Mouse (Mus musculus): Measurements from ENCODE around the gene Cacna1b. TPM values are rescaled to one million over a fixed set of nuclear protein-coding genes. Genes with fewer than 3 reads are reported as not detected.

Cacna1b gene
- polyA plus RNA-seq, 1 experiment, result 12.5 TPM

DNA sequence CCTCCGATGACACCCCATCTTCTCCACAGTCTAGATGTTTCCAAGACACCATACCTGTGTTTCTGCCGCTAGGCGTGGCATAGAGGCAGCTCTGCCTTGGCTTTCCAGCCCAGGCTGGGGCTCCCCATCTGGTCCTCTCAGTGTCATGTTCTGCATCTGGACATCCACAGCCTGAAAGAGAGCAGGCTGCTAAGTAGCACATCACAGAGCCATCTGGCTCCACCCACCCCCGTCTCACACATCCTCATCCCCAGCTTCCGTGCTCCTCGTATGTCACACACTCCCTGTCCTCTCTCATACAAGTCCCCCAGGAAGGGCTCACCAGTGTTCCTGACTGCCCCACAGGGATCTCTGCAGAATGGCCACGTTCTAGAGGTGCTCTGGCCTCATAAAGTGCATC, 153.2 kb downstream of the Cacna1b start:
- WGBS, result 96% methylated on average over 7 of the region's 7 CpGs
- peaks cover 10% of the 10 kb centered on the region for H3K4me1 ChIP-seq (replicated peaks; ENCODE audit: control insufficient read depth, insufficient read depth, low read length)
- no peak for TF ChIP-seq CTCF (IDR thresholded peaks at IDR 0.05; ENCODE audit: borderline replicate concordance, control insufficient read depth, extremely low read depth, insufficient read depth, low read length, poor library complexity)
- no peak for TF ChIP-seq POLR2A (IDR thresholded peaks at IDR 0.05; ENCODE audit: control insufficient read depth, extremely low read depth, insufficient read depth, low read length, poor library complexity)
- H3K36me3 ChIP-seq (ENCODE audit: control insufficient read depth, insufficient read depth, low read length), result no peaks in the 10 kb centered on the region
- H3K27ac ChIP-seq (ENCODE audit: control insufficient read depth, insufficient read depth, low read length), result no peak overlapping the region
- DNase-seq, result no peak
- no peaks in the 10 kb centered on the region for H3K27me3 ChIP-seq (ENCODE audit: control insufficient read depth, insufficient read depth, low read length)
- no peak overlapping the region for H3K4me3 ChIP-seq (ENCODE audit: control insufficient read depth, insufficient read depth, low read length)

- H3K4me3 ChIP-seq (ENCODE audit: control insufficient read depth, insufficient read depth, low read length), result no peak overlapping the region
- no peak overlapping the region for H3K27ac ChIP-seq (ENCODE audit: control insufficient read depth, insufficient read depth, low read length)
- H3K4me1 ChIP-seq (replicated peaks; ENCODE audit: control insufficient read depth, insufficient read depth, low read length), result peaks cover 10% of the 10 kb centered on the region
- no peak for TF ChIP-seq CTCF (IDR thresholded peaks at IDR 0.05; ENCODE audit: borderline replicate concordance, control insufficient read depth, extremely low read depth, insufficient read depth, low read length, poor library complexity)
- no peak for TF ChIP-seq POLR2A (IDR thresholded peaks at IDR 0.05; ENCODE audit: control insufficient read depth, extremely low read depth, insufficient read depth, low read length, poor library complexity)
- no peaks in the 10 kb centered on the region for H3K27me3 ChIP-seq (ENCODE audit: control insufficient read depth, insufficient read depth, low read length)
- 12% methylated on average over 7 of the region's 7 CpGs for WGBS
- no peak for DNase-seq
- no peaks in the 10 kb centered on the region for H3K36me3 ChIP-seq (ENCODE audit: control insufficient read depth, insufficient read depth, low read length)
Observed at GRCm38 (mm10) chr2:24608765-24609138, 154.2 kb downstream of the Cacna1b start.

DNA sequence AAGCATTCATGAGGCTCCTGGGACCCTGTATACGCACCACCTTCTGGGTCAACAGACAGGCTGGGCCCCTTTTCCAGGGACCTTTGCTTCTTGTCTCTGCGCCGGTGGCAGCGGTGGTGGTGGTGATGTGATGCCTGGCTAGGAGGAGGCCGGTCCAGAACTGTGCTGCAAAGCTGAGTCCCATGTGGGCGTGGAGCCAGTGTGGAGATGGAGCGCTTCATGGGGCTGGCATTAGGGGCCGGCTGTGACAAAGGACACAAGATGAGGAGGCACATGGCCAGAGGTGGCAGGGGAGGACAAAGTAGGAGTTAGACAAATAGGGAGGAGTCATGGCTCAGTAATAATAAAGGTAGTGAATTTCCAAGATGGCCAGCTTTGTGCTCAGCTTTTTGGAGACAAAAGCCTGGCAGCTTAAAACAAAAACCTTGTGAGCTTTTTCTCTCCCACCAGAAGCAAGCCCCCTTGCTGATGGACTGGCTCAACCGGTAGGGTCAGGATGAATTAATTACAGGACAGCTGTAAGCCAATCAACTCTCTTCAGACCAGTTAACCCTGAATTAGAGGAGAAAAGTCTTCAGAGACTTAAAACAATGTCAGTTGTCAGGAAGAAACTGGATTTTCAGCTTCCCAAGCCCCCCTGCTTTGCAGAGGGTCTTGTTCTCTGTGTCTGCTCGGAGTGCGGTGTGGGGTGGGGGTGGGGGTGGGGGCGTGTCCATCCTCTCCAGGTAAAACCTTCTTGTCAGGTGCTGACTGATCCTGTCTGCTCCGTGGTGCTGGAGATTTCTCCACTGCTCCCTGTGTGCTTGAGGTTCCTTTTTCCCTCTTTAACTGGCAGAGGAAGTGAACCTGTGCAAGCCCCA, 154.8 kb downstream of the Cacna1b start:
- 84% methylated on average over 13 of the region's 13 CpGs for WGBS

DNA sequence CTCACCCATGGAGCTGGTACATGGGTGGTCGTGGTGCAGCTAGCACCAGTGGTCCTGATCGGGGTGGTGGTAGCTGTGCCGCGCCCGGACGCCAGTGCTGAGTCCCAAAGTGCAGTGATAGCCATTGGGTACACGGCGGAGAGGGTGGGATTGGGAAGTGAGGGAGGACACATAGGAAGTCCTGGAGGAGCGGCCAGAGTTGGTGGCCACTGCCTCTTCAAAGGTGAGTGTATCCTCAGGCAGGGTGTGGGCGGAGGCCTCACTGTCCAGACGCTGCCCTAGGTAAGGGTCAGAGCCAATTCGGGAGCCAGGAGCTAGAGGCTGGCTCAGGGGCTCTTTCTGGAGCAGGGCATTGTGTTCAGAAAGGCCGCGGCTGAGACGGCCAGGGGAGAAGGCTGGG, 156.4 kb downstream of the Cacna1b start:
- Histone ChIP-seq H3K4me1 (replicated peaks; ENCODE audit: control insufficient read depth, insufficient read depth, low read length) (peaks cover 10% of the 10 kb centered on the region), H3K4me3 (ENCODE audit: control insufficient read depth, insufficient read depth, low read length) (no peak overlapping the region), H3K36me3 (ENCODE audit: control insufficient read depth, insufficient read depth, low read length) (no peaks in the 10 kb centered on the region), H3K27ac (ENCODE audit: control insufficient read depth, insufficient read depth, low read length) (no peak overlapping the region), H3K27me3 (ENCODE audit: control insufficient read depth, insufficient read depth, low read length) (no peaks in the 10 kb centered on the region)
- TF ChIP-seq POLR2A (IDR thresholded peaks at IDR 0.05; ENCODE audit: control insufficient read depth, extremely low read depth, insufficient read depth, low read length, poor library complexity), result no peak
- no peak for TF ChIP-seq CTCF (IDR thresholded peaks at IDR 0.05; ENCODE audit: borderline replicate concordance, control insufficient read depth, extremely low read depth, insufficient read depth, low read length, poor library complexity)
- no peak for DNase-seq
- 96% methylated on average over 15 of the region's 15 CpGs for WGBS

More for the DNA sequence above, 154.8 kb downstream of the Cacna1b start:
- Histone ChIP-seq H3K36me3 (ENCODE audit: control insufficient read depth, insufficient read depth, low read length) (no peaks in the 10 kb centered on the region), H3K4me1 (replicated peaks; ENCODE audit: control insufficient read depth, insufficient read depth, low read length) (peaks cover 10% of the 10 kb centered on the region), H3K4me3 (ENCODE audit: control insufficient read depth, insufficient read depth, low read length) (no peak overlapping the region), H3K27me3 (ENCODE audit: control insufficient read depth, insufficient read depth, low read length) (no peaks in the 10 kb centered on the region), H3K27ac (ENCODE audit: control insufficient read depth, insufficient read depth, low read length) (no peak overlapping the region)
- no peak for TF ChIP-seq POLR2A (IDR thresholded peaks at IDR 0.05; ENCODE audit: control insufficient read depth, extremely low read depth, insufficient read depth, low read length, poor library complexity)
- TF ChIP-seq CTCF (IDR thresholded peaks at IDR 0.05; ENCODE audit: borderline replicate concordance, control insufficient read depth, extremely low read depth, insufficient read depth, low read length, poor library complexity), result no peak
- DNase-seq, result no peak

- Histone ChIP-seq H3K27ac (ENCODE audit: control insufficient read depth, insufficient read depth, low read length) (no peak overlapping the region), H3K4me1 (replicated peaks; ENCODE audit: control insufficient read depth, insufficient read depth, low read length) (peaks cover 10% of the 10 kb centered on the region), H3K27me3 (ENCODE audit: control insufficient read depth, insufficient read depth, low read length) (no peaks in the 10 kb centered on the region), H3K4me3 (ENCODE audit: control insufficient read depth, insufficient read depth, low read length) (no peak overlapping the region), H3K36me3 (ENCODE audit: control insufficient read depth, insufficient read depth, low read length) (no peaks in the 10 kb centered on the region)
- 7% methylated on average over 4 of the region's 4 CpGs for WGBS
- no peak for DNase-seq
- TF ChIP-seq POLR2A (IDR thresholded peaks at IDR 0.05; ENCODE audit: control insufficient read depth, extremely low read depth, insufficient read depth, low read length, poor library complexity), result no peak
- TF ChIP-seq CTCF (IDR thresholded peaks at IDR 0.05; ENCODE audit: borderline replicate concordance, control insufficient read depth, extremely low read depth, insufficient read depth, low read length, poor library complexity), result no peak
Observed at GRCm38 (mm10) chr2:24605096-24605495, 157.9 kb downstream of the Cacna1b start.

GRCm38 (mm10) chr2:24589426-24589825, 173.5 kb downstream of the Cacna1b start:
- no peaks in the 10 kb centered on the region for H3K36me3 ChIP-seq (ENCODE audit: control insufficient read depth, insufficient read depth, low read length)
- no peak for DNase-seq
- TF ChIP-seq POLR2A (IDR thresholded peaks at IDR 0.05; ENCODE audit: control insufficient read depth, extremely low read depth, insufficient read depth, low read length, poor library complexity) (no peak), CTCF (IDR thresholded peaks at IDR 0.05; ENCODE audit: borderline replicate concordance, control insufficient read depth, extremely low read depth, insufficient read depth, low read length, poor library complexity) (no peak)
- WGBS, result 98% methylated on average over 4 of the region's 4 CpGs
- H3K27ac ChIP-seq (ENCODE audit: control insufficient read depth, insufficient read depth, low read length), result no peak overlapping the region
- no peaks in the 10 kb centered on the region for H3K4me1 ChIP-seq (replicated peaks; ENCODE audit: control insufficient read depth, insufficient read depth, low read length)
- H3K27me3 ChIP-seq (ENCODE audit: control insufficient read depth, insufficient read depth, low read length), result no peaks in the 10 kb centered on the region
- no peak overlapping the region for H3K4me3 ChIP-seq (ENCODE audit: control insufficient read depth, insufficient read depth, low read length)
